Mouse (Mus musculus): ENCODE measurements around the gene Olfr31. TPM values are rescaled to one million over a fixed set of nuclear protein-coding genes. Genes with fewer than 3 reads are reported as not detected.

Gene Olfr31
- not detected in 2 replicates for polyA plus RNA-seq (2012; rRNA removed)

DNA sequence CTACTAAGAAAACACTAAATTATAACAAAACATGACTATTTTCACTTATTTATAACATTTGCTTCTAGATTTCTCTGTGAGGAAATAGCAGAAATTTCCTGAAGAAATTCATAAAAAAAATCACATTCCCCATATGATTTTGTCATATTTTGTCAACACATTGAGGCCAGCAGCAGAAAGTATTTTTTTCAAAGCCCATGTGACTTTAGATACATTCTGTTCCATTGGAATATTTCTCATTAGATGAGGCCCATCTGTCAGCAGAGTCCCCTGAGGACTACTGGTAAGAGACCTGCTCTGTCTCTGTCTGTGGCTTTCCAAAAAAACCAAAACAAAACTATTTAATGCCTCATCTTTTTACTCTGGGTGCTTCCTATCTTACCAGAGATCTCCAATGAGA lies at the start of gene Olfr31:
Olfr31 (plus strand) TSS at position 301 of the 400 bp plus-strand sequence.

DNA sequence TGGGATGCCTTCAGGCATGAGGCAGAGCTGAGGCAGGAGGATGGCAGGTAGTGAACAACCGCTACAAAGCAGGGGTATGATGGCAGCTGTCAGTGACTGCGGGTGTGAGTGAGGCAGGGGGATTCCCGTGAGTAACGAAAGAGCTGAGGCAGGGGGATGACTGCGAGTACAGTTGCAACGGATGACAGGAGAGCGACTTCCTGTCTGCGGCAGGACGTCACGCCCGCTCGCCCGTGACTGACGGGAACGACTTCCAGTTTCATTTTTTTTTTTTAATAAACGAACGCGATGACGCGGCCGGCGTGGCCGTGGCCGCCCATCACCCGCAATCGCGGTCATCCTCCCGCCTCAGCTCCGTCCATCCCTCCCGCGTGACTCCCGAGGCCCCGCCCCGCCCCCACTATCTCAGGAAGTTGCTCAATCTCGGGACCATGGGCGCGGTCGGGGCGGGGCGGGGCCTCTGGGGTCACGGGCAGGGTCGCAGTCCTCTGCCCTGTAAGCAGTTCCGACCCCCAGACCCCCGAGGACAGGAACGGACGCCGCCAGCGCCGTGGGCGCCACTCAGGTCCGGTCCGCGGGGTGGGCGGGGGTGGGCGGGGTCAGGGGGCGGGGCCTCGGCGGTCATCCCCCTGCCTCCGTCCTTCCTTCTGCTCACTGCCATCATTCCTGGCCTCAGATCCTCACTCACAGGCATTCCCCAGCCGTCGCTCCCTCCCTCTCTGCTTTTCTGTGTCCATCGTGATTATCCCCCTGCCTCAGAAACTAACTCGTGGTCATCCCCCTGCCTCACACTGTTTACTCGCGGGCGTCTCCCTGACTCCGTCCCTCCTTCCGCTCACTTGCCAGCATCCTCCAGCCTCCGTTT lies 23.6 kb downstream of the Olfr31 start, which contains the start of gene Il3ra:
Il3ra (plus strand) TSS at position 328 of the 865 bp plus-strand sequence.

Other genes with a start within 250 kb of the Olfr31 start
- gene Psmd6, start 201.8 kb upstream of the Olfr31 start, polyA plus RNA-seq (2012; rRNA removed), result 51.2 and 56.9 TPM in 2 replicates
- gene Olfr720, start 136.0 kb upstream of the Olfr31 start, polyA plus RNA-seq (2012; rRNA removed), result not detected in 2 replicates
- 5.1 TPM in 2 replicates for gene Il3ra, start 23.4 kb downstream of the Olfr31 start, polyA plus RNA-seq (2012; rRNA removed)
- gene Olfr721-ps1, start 78.5 kb downstream of the Olfr31 start, polyA plus RNA-seq (2012; rRNA removed), result not detected in 2 replicates